Mouse (Mus musculus) spleen, postnatal 4 days (tissue): Measurements from ENCODE around the gene Ptprd.

Experiments used
- DNase-seq, 2 experiments: peaks; one replicate each; pipeline ENCODE4 v3.0.0; 2022; ENCODE audit warnings: low spot score in 2 of 2

The Ptprd gene

GRCm38 (mm10) chr4:76652971-76653370 is 1558.8 kb downstream of the Ptprd start:
- no peak for DNase-seq

- no peak for DNase-seq
These were observed 1590.0 kb downstream of the Ptprd start for GRCm38 (mm10) chr4:76621740-76622139.

GRCm38 (mm10) chr4:76616614-76617013 is 1595.1 kb downstream of the Ptprd start:
- no peak for DNase-seq

- DNase-seq, result no peak
These were observed 1603.5 kb downstream of the Ptprd start for GRCm38 (mm10) chr4:76608246-76608645.

GRCm38 (mm10) chr4:76606808-76607207 is 1605.0 kb downstream of the Ptprd start:
- DNase-seq, result no peak

GRCm38 (mm10) chr4:76590722-76591121 is 1621.0 kb downstream of the Ptprd start:
- no peak for DNase-seq

GRCm38 (mm10) chr4:76583025-76583424 is 1628.7 kb downstream of the Ptprd start:
- no peak for DNase-seq

GRCm38 (mm10) chr4:76566006-76566405 is 1645.8 kb downstream of the Ptprd start:
- DNase-seq, result no peak

GRCm38 (mm10) chr4:76541769-76542168 is 1670.0 kb downstream of the Ptprd start:
- DNase-seq, result no peak

GRCm38 (mm10) chr4:76532926-76533325 is 1678.8 kb downstream of the Ptprd start:
- DNase-seq, result no peak

- no peak for DNase-seq
These were observed 1686.5 kb downstream of the Ptprd start for GRCm38 (mm10) chr4:76525281-76525680.

GRCm38 (mm10) chr4:76503279-76503601 is 1708.5 kb downstream of the Ptprd start:
- no peak for DNase-seq

- no peak for DNase-seq
These were observed 1709.0 kb downstream of the Ptprd start for GRCm38 (mm10) chr4:76502575-76503278.

GRCm38 (mm10) chr4:76485848-76486247 is 1725.9 kb downstream of the Ptprd start:
- no peak for DNase-seq

GRCm38 (mm10) chr4:76468366-76469100 is 1743.2 kb downstream of the Ptprd start:
- DNase-seq, result no peak

GRCm38 (mm10) chr4:76464682-76465081 is 1747.1 kb downstream of the Ptprd start:
- no peak for DNase-seq

GRCm38 (mm10) chr4:76461336-76461735 is 1750.4 kb downstream of the Ptprd start:
- no peak for DNase-seq

GRCm38 (mm10) chr4:76460556-76460955 is 1751.2 kb downstream of the Ptprd start:
- DNase-seq, result no peak

GRCm38 (mm10) chr4:76459621-76460020 is 1752.1 kb downstream of the Ptprd start:
- DNase-seq, result no peak

GRCm38 (mm10) chr4:76452286-76452685 is 1759.5 kb downstream of the Ptprd start:
- no peak for DNase-seq

- DNase-seq, result no peak
These were observed 1760.7 kb downstream of the Ptprd start for GRCm38 (mm10) chr4:76451019-76451552.

- DNase-seq, result no peak
These were observed 1761.3 kb downstream of the Ptprd start for GRCm38 (mm10) chr4:76450351-76451018.
